Mouse (Mus musculus): ENCODE data around the gene Fam3b.

Gene Fam3b

DNA sequence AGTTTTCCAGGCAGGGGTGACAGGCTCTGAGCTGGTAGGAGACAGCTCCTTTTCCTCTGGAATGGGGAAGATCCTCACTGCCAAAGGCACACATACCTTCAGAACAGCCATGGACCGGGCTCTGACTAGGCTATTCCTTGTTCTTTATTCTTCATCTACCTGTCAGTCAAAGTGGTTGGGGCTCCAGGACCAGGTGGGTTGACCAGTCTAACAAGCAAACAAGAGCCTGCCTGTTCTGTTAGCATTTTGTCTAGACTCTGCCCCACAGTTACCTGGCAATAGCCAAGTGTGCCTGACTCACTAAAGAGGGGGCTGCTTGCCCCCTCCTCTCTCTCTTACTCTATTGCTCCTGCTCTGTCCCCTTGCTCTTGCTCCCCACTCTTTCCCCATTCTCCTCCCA lies 22.2 kb downstream of the Fam3b start:
- no peak for DNase-seq (ENCODE audit: low read depth, low spot score)

DNA sequence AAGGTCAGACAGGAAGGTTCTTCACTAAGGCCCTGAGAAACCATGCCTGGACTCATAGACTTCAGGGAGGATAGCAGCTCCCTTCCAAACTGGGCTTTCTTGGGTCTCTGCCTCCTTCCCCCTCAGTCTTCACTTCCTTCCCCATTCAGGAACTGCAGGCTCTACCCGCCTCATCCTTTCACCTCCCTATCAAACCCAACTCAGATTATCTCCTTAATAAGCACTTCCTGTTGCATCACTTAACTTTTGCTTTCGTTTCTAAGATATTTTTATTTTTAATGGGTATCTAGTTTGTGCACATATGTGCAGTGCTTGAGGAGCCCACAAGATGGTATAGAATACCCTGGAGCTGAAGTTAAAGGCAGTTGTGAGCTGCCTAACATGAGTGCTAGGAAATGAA lies 36.0 kb downstream of the Fam3b start:
- peak; percentile 40 for DNase-seq (ENCODE audit: low read depth, low spot score)

DNA sequence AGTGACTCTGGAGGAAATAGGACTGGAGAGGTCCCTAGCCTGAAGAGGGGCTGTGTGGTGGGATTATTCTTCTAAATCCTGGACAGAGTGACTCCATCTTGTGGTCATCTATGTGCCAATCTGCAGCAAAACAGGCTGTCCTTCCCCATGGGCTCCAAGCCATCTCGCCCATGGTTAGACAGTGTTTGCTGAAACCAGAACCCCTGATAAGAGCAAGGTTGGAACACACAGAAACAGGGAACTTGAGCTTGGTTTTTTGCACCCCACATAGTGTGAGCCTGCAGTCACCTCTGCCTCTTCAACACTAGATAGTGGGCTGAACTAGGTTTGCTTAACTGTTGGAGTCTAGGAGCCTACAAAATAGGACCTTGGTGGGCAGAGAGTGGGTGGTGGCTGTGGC lies 38.1 kb downstream of the Fam3b start:
- DNase-seq (ENCODE audit: low read depth, low spot score), result no peak

DNA sequence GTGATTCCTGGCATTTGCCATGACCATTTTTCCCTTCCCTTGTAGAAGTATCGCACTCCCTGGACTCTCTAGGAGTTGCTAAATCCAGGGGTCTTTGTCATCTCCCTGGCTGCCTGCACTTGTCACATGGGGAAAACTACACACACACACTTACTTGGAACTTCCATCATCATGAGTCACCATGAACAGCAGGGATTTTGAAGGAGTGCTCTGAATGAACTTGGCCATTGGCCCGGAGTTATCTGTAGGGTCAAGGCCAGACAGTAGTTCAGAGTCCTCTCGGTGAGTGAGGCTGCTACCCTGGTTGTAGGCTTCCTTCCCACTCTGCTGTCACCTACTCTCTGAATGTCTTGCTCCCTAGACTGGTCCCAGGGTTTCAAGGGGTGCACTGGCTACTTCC lies 39.0 kb downstream of the Fam3b start:
- no peak for DNase-seq (ENCODE audit: low read depth, low spot score)

DNA sequence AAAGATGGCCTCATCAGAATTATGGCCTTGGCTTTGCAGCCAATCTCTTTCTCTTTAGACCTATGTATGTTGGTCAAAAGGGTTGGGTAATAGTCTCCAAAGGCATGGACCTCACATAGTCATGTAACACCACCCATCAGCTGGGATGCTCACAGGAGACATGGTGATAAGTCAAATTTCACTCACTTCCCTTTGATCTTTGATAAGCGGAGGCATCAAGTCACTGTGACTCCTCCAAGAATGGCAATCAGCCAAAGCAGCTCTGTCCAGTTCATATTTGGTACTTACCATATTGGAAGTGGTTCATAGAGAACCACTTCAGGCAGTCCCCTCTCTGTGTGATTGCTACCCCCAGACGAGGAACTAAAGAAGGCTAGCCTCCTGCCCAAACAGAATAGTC lies 39.9 kb downstream of the Fam3b start:
- DNase-seq (ENCODE audit: low read depth, low spot score), result no peak

DNA sequence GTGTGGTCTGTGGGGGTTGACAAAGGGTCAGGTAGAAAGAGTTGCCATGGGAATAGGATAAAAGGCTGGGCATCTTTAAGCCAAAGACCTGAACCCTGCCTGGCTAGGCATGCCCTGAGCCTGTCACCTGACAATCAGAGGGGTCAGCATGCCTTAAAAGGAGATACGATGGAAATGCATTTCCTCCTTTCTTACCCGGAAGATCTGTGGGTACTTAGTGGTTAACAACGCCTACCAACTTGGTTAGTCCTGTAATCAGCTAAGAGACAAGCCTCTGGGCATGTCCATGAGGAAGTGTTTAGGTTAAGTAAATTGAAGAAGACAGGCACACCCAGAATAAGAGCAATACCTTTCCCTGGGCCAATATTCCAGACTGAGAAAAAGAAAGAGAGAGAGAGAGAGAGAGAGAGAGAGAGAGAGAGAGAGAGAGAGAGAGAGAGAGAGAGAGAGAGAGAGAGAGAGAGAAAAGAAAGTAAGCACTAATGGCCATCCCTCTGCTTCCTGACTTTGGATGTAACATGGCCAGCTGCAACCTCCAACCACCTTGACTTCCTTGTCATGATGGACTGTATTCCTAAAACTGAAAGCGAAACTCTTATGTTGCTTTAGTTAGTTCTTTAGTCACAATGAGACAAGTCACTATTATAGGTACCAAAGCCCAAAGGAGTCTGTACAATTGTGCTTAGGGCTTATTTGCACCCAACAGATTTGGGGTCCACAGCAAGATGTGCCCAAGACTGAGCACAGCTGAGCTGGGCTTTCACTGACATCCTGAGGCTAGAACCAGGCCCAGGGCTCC lies 46.4 kb downstream of the Fam3b start:
- peak; percentile 51 for DNase-seq (ENCODE audit: low read depth, low spot score)

DNA sequence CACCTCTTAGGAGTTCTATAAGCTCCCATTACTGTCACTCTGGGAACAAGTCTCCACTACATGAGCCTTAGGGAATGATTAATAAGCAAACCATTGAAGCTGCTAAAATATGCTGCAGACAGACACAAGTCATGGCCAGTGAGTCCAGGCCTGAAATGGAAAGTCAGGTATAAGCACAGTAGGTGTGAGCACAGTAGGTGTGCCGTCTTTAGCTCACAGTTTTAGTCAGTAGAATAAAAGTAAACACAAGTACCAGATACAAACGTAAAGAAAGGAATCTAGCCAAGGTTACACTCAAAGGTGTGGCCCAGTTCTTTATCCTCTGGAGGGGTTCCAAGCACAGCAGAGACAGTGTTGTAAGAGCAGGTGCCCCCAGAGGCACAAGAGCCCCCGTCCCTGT lies 47.1 kb downstream of the Fam3b start:
- DNase-seq (ENCODE audit: low read depth, low spot score), result no peak

DNA sequence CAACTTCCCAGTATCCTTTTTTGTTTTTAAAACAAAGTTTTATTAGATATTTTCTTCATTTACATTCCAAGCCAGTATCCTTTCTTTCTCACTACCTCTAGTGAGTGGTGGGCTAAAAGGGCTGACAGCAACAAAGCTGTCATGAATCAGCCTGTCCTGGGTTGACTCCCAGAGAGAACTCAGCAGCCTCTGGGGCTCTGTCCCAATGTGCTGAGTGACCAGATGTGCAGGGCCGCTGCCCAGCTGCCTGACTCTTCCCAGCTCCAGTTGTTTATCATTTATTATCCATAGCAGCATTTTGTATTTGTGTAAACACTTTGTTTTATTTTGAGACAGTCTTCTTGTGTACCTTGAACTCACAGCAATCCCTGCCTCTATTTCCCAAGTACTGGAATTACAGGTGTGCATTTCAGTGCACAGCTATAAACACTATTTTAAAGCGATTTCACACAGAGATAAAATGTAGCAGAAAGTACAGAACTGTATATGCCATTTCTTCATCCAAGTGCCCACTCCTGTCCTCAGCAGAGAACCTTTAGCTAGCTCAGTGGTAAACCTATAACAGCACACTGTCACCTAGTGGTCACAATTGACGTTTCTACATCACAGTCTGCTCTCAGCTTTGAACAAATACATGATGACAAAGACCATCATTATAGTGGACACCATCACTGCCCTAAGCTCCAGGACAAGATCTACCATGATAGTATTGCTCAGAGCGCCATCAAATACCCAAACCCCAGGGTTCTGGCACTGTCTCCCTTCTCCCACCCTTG lies 48.2 kb downstream of the Fam3b start:
- DNase-seq (ENCODE audit: low read depth, low spot score), result peak; percentile 43

DNA sequence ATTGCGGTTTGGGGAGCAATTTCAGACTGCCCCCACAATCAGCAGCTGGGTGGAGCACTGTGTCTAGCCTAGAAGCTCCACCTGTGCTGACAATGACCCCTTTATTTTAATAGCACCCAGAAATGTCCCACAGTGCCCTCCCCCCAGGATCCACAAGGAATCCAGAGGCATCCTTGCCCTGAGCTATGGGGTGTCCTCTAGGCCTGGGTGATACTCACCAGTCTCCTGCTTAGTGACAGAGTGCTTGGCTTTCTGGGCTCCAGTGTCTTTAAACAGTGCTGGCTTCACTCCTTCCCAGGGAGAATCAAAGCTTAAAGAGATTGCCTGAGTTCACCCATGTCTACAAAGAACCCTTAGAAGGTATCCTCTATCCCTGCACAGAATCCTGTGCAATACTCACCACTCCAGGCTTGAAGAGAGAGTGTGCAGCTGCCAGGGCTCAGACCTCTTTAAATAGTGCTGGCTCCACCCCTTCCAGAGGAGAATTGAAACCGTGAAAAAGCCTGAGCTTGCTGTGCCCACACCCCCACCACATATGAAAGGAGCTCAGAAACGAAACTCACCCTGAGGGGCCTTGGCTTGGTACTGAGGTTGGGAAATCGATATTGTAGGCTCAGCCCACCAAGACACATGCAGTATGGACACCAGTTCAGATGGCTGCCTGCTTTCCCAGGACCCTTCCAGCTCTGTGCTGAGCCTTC lies 52.0 kb downstream of the Fam3b start, which contains the start of gene Mx1:
Mx1 (minus strand) TSS at position 427 of the 701 bp plus-strand sequence.
- DNase-seq (ENCODE audit: low read depth, low spot score), result peak; percentile 62

DNA sequence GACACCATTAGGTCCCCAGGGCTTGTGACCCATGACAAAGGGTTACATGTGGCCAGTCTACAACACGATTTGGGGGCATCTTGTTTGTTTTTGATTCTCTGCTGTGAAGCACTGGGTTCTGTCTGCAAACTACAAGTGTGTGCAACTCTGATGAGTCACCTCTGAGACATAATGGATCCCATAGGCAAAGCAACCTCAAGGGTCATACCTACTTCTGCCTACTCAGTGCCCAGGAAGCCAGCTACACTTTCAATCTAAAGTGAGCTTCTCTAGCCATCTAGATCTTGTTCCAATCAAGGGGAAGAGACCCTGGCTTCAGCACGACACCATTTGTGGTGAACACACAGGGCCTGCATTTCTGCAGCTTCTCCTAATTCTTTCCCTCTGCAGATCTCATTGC lies 53.3 kb downstream of the Fam3b start:
- no peak for DNase-seq (ENCODE audit: low read depth, low spot score)

DNA sequence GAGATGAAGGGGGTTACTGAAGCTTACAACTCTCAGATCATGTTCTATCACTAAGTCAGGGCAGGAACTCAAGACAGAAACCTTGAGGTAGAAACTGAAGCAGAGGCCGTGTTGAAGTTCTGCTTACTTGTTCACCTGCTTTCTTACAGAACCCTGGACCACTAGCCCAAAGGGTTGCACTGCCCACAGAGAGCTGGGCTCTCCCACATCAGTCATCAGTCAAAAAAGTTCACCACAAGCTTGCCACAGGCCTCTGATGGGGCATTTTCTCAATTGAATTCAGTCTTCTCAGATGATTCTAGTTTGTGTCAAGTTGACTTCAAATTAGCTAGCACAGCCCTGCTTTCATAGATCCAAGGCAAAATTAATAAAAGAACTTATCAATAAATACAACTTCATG lies 54.8 kb downstream of the Fam3b start:
- DNase-seq (ENCODE audit: low read depth, low spot score), result no peak

DNA sequence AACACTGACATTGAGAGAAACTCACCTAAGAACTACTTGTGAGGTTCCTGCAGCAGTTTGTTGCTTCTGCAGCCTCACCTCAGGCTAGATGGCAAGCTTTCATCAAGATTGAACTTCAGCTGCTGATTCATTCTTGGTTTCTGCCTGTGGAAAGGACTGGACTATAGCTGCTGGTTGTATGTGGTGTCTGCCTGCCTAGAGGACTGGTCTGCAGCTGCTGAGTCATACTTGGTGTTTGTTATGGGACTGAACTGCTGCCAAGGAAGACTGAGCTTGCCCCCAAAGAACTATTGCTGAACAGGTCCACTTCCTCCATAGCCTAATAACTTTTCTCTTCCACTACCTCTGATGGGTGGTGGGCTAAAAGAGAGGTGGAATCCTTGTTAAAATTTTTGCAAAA lies 67.2 kb downstream of the Fam3b start:
- no peak for DNase-seq (ENCODE audit: low read depth, low spot score)

DNA sequence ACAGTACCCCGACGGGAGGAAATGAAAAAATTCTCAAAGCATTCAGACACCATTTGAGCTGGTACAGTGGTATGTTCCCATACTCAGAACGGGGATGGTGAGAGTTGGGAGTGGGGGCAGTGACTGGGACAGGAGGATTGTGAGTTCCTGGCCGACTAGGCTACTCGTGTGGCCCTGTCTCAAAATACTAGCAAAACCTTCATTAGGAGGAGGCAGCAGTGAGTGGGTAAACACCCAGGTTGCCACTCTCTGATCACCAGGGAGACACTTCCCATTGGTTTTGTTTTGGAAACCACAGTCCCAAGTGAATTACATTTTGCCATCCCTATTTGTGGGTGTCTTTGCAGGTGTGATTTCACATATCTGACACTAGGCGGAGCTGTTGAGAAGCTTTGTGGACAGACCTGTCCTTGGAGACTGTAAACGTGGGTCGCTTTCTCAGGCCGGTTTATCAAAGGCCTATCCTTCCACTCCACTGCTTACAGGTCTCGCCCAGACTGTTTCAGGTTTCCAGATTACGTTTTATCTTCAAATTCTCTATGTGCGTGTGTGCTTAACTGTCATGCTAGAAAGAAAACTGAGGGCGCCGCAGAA lies 70.8 kb downstream of the Fam3b start:
- peak; percentile 60 for DNase-seq (ENCODE audit: low read depth, low spot score)

DNA sequence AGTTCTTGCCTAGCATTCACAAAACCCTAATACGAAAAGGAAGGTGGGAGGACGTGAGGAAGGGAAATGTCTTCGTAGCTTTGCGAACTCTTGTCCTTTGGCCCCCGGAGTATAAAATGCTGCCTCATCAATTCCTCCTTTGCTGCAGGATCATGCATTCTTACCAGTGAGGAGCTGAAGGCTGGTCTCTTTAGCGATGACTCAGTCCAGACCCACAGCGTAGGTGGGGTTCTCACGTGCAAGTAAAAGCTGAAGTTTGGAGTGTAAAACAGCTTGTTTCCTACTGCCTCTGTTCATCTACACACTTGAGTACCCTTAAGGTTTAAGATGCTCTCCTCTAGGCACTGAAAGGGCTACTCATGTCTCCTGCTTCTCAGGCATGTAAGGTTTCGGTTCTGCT lies 72.6 kb downstream of the Fam3b start:
- DNase-seq (ENCODE audit: low read depth, low spot score), result peak; percentile 15

DNA sequence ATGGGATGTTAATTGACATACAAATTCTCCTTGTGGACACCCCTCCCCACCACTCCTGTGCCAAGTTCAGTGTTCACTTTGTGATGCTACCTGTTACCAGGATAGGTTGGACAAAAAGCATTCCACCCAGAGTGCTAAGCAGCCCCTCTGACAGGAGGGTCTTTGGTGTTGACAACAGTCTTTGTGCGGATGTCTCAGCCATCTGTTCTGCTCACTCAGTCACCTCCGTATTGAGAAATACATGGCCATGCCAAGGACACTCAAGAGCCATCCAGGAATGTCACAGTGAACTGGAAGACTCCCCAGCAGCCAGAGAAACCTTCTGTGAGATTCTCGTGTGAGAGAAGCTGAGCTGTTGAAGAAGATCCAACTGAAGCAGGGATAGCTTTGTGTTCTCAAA lies 76.4 kb downstream of the Fam3b start:
- DNase-seq (ENCODE audit: low read depth, low spot score), result no peak

DNA sequence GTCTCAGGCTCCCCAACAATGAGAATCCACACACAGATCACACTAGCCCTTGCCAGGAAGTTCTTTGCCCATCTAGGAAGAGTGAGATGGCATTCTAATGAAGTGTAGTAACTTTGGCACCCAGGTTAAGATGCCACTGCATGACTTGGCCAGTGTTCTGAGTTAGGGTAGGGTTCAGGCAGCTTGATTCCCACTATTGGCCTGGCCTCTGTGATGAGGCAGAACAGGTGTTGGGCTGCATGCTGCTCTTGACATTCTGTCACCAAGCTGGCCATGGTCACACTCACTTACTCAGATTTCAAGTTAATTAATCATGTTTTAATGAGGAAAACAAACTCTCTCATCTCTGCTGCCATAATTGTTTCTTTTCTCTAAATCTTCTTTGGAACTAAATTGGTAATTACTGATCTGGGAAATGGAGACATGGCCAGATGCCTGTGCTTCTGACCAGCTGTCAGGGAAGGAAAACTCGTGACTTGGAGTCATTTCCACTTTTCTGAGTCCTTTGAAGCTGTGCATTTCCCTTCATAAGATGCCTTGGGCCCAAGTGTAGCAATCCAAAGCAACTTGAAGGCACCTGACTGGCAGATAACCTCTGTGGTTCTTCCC lies 77.1 kb downstream of the Fam3b start:
- no peak for DNase-seq (ENCODE audit: low read depth, low spot score)

DNA sequence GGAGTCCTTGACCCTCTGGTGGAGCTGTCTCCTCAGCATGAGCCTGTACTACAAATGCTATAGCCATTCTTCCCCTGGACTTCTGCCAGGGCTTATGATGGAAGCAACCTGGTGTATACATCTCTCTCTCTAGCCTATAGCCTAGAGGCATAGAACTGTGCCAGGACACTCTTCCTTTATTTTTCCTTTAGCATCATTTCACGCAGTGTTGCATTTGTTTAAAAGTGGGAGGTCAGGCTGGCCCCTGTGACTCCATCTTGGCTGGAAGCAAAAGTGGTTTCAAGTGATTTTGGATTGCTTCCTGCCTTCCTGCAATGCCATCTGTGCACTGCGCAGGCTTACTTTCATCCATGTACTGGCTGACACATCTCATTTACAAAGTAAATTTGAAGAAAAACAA lies 80.4 kb downstream of the Fam3b start:
- DNase-seq (ENCODE audit: low read depth, low spot score), result no peak

DNA sequence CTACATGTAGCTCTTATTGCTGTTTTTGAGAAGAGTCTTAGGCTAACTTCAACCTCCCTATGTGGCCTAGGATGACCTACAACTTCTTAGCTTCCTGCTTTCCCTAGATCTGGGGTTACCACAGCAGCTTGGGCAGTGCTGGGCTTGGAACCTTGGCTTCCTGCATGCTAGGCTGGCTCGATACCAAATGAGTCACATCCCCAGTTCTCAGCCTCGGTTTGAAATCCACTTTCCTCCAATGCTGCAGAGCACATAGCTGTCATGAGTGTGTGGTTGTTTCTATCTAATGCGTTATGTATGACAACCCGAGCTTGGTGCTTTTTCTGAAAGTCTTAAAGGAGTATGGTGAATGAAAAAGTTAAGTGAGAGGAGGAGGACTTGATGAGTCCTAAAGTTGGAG lies 83.3 kb downstream of the Fam3b start:
- no peak for DNase-seq (ENCODE audit: low read depth, low spot score)

DNA sequence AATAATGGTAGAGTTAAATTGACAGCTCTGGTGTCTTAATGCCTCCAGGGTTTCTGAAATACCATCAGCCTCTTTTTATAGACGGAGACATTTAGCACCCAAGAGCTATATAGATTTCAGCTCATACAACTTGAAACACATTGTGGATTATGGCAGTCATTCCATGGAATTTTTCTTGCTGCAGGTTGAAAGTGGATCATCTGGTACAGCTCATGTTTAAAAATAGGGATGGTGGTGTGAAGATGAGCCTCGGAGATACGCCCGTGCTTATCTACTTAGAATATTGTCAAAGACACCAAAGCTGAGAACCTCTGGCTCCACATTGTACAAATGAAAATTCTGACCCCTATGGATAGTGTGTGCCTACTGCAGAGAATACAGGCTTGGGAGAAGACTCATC lies 84.5 kb downstream of the Fam3b start:
- DNase-seq (ENCODE audit: low read depth, low spot score), result no peak

DNA sequence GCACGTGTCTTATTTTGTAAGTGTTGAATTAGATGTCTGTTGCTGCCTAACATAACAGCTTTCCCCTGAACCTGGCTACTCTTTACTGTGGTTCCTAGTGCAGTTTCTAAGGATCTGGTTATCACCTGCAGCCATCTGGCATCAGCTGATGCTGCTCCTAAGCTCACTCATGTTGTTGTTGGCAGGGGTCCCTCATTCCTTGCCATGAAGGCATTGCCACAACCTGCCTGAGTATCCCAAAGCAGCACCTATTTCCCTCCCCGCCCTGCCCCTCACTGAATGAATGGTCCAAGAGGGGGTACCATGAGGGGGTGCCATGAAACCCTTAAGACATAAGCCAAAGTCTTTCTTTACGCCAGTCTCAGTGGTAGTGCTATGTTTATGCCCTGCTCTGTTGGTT lies 86.6 kb downstream of the Fam3b start:
- no peak for DNase-seq (ENCODE audit: low read depth, low spot score)

DNA sequence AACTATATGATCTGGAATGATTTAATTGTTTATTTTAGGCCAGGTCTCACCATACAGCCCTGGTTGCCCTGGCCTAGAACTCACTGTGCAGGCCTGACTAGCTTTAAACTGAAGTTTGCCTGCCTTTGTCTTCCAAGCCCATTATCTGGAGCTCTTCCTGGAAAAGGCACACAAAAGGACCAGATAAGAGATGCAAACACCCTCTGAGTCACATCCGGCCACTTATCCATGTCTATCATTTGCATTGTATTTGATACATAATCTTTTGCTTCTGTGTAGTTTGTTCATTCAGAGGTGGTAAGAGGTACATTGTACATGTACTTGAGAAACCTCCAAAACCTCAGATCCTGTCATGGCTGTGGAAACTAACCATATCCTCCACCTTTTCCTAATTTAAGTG lies 91.0 kb downstream of the Fam3b start:
- DNase-seq (ENCODE audit: low read depth, low spot score), result no peak

DNA sequence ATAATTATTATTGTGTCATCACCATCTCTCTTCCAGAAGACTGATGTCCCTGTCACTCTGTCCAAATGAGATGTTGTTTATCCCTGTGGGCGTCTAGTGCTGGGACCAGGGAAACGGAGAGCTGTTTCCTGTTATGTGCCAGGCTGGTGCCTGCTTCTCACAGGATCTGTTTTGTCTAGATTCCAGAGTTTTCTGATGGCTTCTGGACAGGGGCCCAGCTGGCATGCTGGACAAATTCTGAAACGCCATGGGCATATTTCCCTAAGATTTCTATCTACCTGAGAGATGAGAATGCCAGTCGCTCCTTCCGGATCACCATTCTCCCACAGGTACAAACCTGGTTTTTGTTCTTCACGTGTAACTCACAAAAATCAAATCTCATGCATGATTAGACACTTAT lies 92.9 kb downstream of the Fam3b start:
- DNase-seq (ENCODE audit: low read depth, low spot score), result no peak

Measured in CD4-positive helper T cell, adult 2 months (primary cell).